Mouse (Mus musculus): ENCODE data around the gene Fam131b. TPM values are rescaled to one million over a fixed set of nuclear protein-coding genes. Genes with fewer than 3 reads are reported as not detected.

Fam131b gene
- polyA plus RNA-seq, 1 experiment from 2014 or later, result 0.89 TPM

GRCm38 (mm10) chr6:42265391-42266330, 58.8 kb downstream of the Fam131b start:
- ATAC-seq (no peak), DNase-seq (ENCODE audit: low read depth, low spot score) (no peak)
- POLR2A ChIA-PET, result interaction anchor here (0.5 to 0.7 kb wide), 2 partner anchors 19 to 191 kb away, joined by 3 read pairs; no protein-coding TSS in a partner anchor
- in situ Hi-C loops (cut with MboI; ENCODE audit: low pct_unique_long_range_greater_than_20kb), result loop anchor here (10.0 to 25.0 kb wide), 2 partner anchors 419 to 1022 kb away; no protein-coding TSS in a partner anchor
- no peaks in the 10 kb centered on the region for H3K27me3 ChIP-seq
- CTCF ChIA-PET, result interaction anchor here (1.6 to 2.4 kb wide), 2 partner anchors 8 to 38 kb away, joined by 3 to 12 read pairs; no protein-coding TSS in a partner anchor
- TF ChIP-seq CTCF (IDR thresholded peaks at IDR 0.05), result no peak

Other genes starting within 250 kb of the Fam131b start
- gene Tas2r139, start 183.7 kb downstream of the Fam131b start, polyA plus RNA-seq (2021), result not detected
- not detected for gene Tas2r144, start 109.3 kb downstream of the Fam131b start, polyA plus RNA-seq (2021)
- 52.2 TPM for gene Gstk1, start 78.7 kb downstream of the Fam131b start, polyA plus RNA-seq (2021)
- 0.12 TPM for gene Tmem139, start 62.7 kb downstream of the Fam131b start, polyA plus RNA-seq (2021)
- gene Casp2, start 59.7 kb downstream of the Fam131b start, polyA plus RNA-seq (2021), result 19.8 TPM
- 0.21 TPM for gene Clcn1, start 38.0 kb downstream of the Fam131b start, polyA plus RNA-seq (2021)
- gene Zyx, start 25.0 kb upstream of the Fam131b start, polyA plus RNA-seq (2021), result 336 TPM
- gene Epha1, start 48.6 kb upstream of the Fam131b start, polyA plus RNA-seq (2021), result 0.27 TPM
- gene Tas2r143, start 75.6 kb upstream of the Fam131b start, polyA plus RNA-seq (2021), result not detected
- gene Tas2r135, start 80.8 kb upstream of the Fam131b start, polyA plus RNA-seq (2021), result not detected
- gene Tas2r126, start 109.9 kb upstream of the Fam131b start, polyA plus RNA-seq (2021), result not detected
- gene Olfr458, start 140.6 kb upstream of the Fam131b start, polyA plus RNA-seq (2021), result not detected
- gene Olfr457, start 151.7 kb upstream of the Fam131b start, polyA plus RNA-seq (2021), result not detected
- not detected for gene Olfr456, start 162.6 kb upstream of the Fam131b start, polyA plus RNA-seq (2021)
- gene Olfr455, start 222.9 kb upstream of the Fam131b start, polyA plus RNA-seq (2021), result not detected